Mouse (Mus musculus) megakaryocyte, embryonic 14.5 days (primary cell): Measurements from ENCODE around the gene Nup107.

Experiments used
- FLI1 ChIP-seq: IDR thresholded peaks from 2 replicates; pipeline ENCODE4 v1.6.1; 2012; ENCODE audit warnings: low read length, inconsistent platforms, mixed read lengths
- GATA1 ChIP-seq: IDR thresholded peaks from 3 replicates; pipeline ENCODE4 v1.6.1; 2012; ENCODE audit warnings: mixed read lengths, low read length, inconsistent platforms, borderline replicate concordance

- TF ChIP-seq GATA1 (no peak), FLI1 (no peak)
Measured at GRCm38 (mm10) chr10:117778328-117778910, 14.1 kb downstream of the Nup107 start.
